Mouse (Mus musculus) 3134 (cell line): ENCODE data around the gene Supt4a.

ENCODE experiments used
- DNase-seq: peaks from one replicate; pipeline ENCODE4 v3.0.0-alpha.2; 2011; ENCODE audit warnings: low spot score; ENCODE audit not compliant: insufficient read length; ENCODE audit errors: extremely low read depth

Supt4a gene

GRCm38 (mm10) chr11:87737175-87737740 is at the start of gene Supt4a:
Gene Supt4a, plus strand, starts transcription at chr11:87737552.
- DNase-seq, result peak; percentile 96

GRCm38 (mm10) chr11:87688478-87689203 is 48.7 kb upstream of the Supt4a start:
- no peak for DNase-seq

GRCm38 (mm10) chr11:87689402-87689808 is 47.9 kb upstream of the Supt4a start:
- no peak for DNase-seq

GRCm38 (mm10) chr11:87690054-87690740 is 47.2 kb upstream of the Supt4a start:
- DNase-seq, result no peak

GRCm38 (mm10) chr11:87697131-87697682 is 40.1 kb upstream of the Supt4a start:
- DNase-seq, result no peak

GRCm38 (mm10) chr11:87698126-87698525 is 39.2 kb upstream of the Supt4a start:
- no peak for DNase-seq

GRCm38 (mm10) chr11:87701108-87701507 is 36.2 kb upstream of the Supt4a start:
- no peak for DNase-seq

GRCm38 (mm10) chr11:87701877-87702620 is 35.3 kb upstream of the Supt4a start:
- no peak for DNase-seq

- no peak for DNase-seq
Observed at GRCm38 (mm10) chr11:87703654-87704053, 33.7 kb upstream of the Supt4a start.

GRCm38 (mm10) chr11:87704289-87704688 is 33.1 kb upstream of the Supt4a start:
- no peak for DNase-seq

- no peak for DNase-seq
Observed at GRCm38 (mm10) chr11:87707570-87707969, 29.8 kb upstream of the Supt4a start.

GRCm38 (mm10) chr11:87708979-87709378 is 28.4 kb upstream of the Supt4a start:
- no peak for DNase-seq

- no peak for DNase-seq
Observed at GRCm38 (mm10) chr11:87709513-87710261, 27.7 kb upstream of the Supt4a start.

- DNase-seq, result no peak
Observed at GRCm38 (mm10) chr11:87710262-87710615, 27.1 kb upstream of the Supt4a start.

GRCm38 (mm10) chr11:87712188-87712587 is 25.2 kb upstream of the Supt4a start:
- DNase-seq, result no peak

- no peak for DNase-seq
Observed at GRCm38 (mm10) chr11:87715999-87716398, 21.4 kb upstream of the Supt4a start.

- DNase-seq, result no peak
Observed at GRCm38 (mm10) chr11:87719526-87719925, 17.8 kb upstream of the Supt4a start.

- DNase-seq, result no peak
Observed at GRCm38 (mm10) chr11:87720324-87720723, 17.0 kb upstream of the Supt4a start.

- no peak for DNase-seq
Observed at GRCm38 (mm10) chr11:87720839-87721238, 16.5 kb upstream of the Supt4a start.

GRCm38 (mm10) chr11:87722168-87722567 is 15.2 kb upstream of the Supt4a start:
- no peak for DNase-seq
